8 mouse cellular contexts compared by ENCODE assay signal in genomic region chr11:72488753-72489271, GRCm38 (mm10). TPM values are rescaled to one million over a fixed set of nuclear protein-coding genes. Genes with fewer than 3 reads are reported as not detected.
DNase-seq lines count a peak whose midpoint lies in the region; ATAC-seq and TF ChIP-seq lines count a peak whose summit lies in the region.

No protein-coding gene starts in this region.

- peak overlapping the region; percentile 77 for H3K9ac ChIP-seq in hindbrain, embryonic 15.5 days
- peak overlapping the region; percentile 90 for H3K9ac ChIP-seq in midbrain, postnatal 0 days (replicated peaks; ENCODE audit: low read length, poor library complexity, severe bottlenecking)

- H3K4me2 ChIP-seq in hindbrain, embryonic 15.5 days, result peak overlapping the region; percentile 57
- H3K4me2 ChIP-seq in midbrain, postnatal 0 days (ENCODE audit: low read depth, low read length, poor library complexity, severe bottlenecking), result peak overlapping the region; percentile 78

- WGBS in forebrain, embryonic 10.5 days, result under 1% methylated on average over 38 of the region's 38 CpGs
- under 1% methylated on average over 38 of the region's 38 CpGs for WGBS in hindbrain, embryonic 15.5 days
- under 1% methylated on average over 38 of the region's 38 CpGs for WGBS in midbrain, postnatal 0 days

- H3K36me3 ChIP-seq in forebrain, embryonic 10.5 days (replicated peaks), result no peaks in the 10 kb centered on the region
- H3K36me3 ChIP-seq in hindbrain, embryonic 15.5 days, result no peaks in the 10 kb centered on the region
- H3K36me3 ChIP-seq in midbrain, postnatal 0 days (ENCODE audit: insufficient read depth, low read length), result no peaks in the 10 kb centered on the region

- H3K27me3 ChIP-seq in forebrain, embryonic 10.5 days (ENCODE audit: poor library complexity, severe bottlenecking), result peaks cover 67% of the 10 kb centered on the region
- no peaks in the 10 kb centered on the region for H3K27me3 ChIP-seq in hindbrain, embryonic 15.5 days
- H3K27me3 ChIP-seq in midbrain, postnatal 0 days (ENCODE audit: insufficient read depth, low read length), result no peaks in the 10 kb centered on the region; the same call in 1 of the 2 replicates

- no peaks in the 10 kb centered on the region for H3K9me3 ChIP-seq in forebrain, embryonic 10.5 days
- H3K9me3 ChIP-seq in hindbrain, embryonic 15.5 days, result no peaks in the 10 kb centered on the region
- no peaks in the 10 kb centered on the region for H3K9me3 ChIP-seq in midbrain, postnatal 0 days (ENCODE audit: low read length)

- peak overlapping the region; percentile 76 for H3K27ac ChIP-seq in forebrain, embryonic 10.5 days
- peak overlapping the region; percentile 89 for H3K27ac ChIP-seq in hindbrain, embryonic 15.5 days (replicated peaks)
- peak overlapping the region; percentile 80 for H3K27ac ChIP-seq in midbrain, postnatal 0 days (ENCODE audit: low read depth, low read length)

- intact Hi-C loops in left cerebral cortex, postnatal 4 days (cut with DNase I), result no loop called here

- peak; percentile 7 to 26 for DNase-seq in adrenal gland, adult 18-20 months (ENCODE audit: low spot score in 2 of 2)
- no peak for DNase-seq in adrenal gland, adult 8-10 months
- peak; percentile 83 for DNase-seq in ZHBTc4 (ENCODE audit: low read depth, low spot score)
- DNase-seq in forebrain, embryonic 10.5 days (ENCODE audit: extremely low spot score, low spot score), result peak; percentile 39
- peak; percentile 88 for DNase-seq in left cerebral cortex, postnatal 4 days
- peak; percentile 78 for DNase-seq in midbrain, postnatal 0 days (ENCODE audit: low spot score)
- peak; percentile 34 for DNase-seq in thymus, postnatal 4 days

- peaks cover 40% of the 10 kb centered on the region for H3K4me1 ChIP-seq in forebrain, embryonic 10.5 days
- peaks cover 50% of the 10 kb centered on the region for H3K4me1 ChIP-seq in hindbrain, embryonic 15.5 days (replicated peaks)
- peaks cover 17% of the 10 kb centered on the region; the same call in 1 of the 2 replicates for H3K4me1 ChIP-seq in midbrain, postnatal 0 days (ENCODE audit: insufficient read depth, low read length)

- peak overlapping the region; percentile 68 for H3K4me3 ChIP-seq in forebrain, embryonic 10.5 days
- H3K4me3 ChIP-seq in hindbrain, embryonic 15.5 days, result peak overlapping the region; percentile 86
- H3K4me3 ChIP-seq in midbrain, postnatal 0 days (ENCODE audit: low read depth, low read length), result peak overlapping the region; percentile 81

- peak; percentile 33 for TF ChIP-seq CTCF in midbrain, postnatal 0 days (IDR thresholded peaks at IDR 0.05)

- peak; percentile 77 for ATAC-seq in hindbrain, embryonic 15.5 days (ENCODE audit: low FRiP score, low read depth)
- ATAC-seq in midbrain, postnatal 0 days (ENCODE audit: low FRiP score), result peak; percentile 78

RNA-seq across cellular contexts. Expression of gene Spns2, which starts 0.9 kb away (rescaled TPM):
- 1 to 10 TPM; 2.7 to 3.7 TPM for total RNA-seq in adrenal gland, adult 18-20 months (2021)
- total RNA-seq in adrenal gland, adult 8-10 months (2022), result 1 to 10 TPM; 2.5 to 5.0 (median 4.0) TPM
- 2.0 and 3.0 TPM in 2 replicates for polyA plus RNA-seq in forebrain, embryonic 10.5 days (2016; fragmentation: Nextera tagmentation; extraction: Ambion mirVana)
- 9.7 and 11.4 TPM in 2 replicates for polyA plus RNA-seq in hindbrain, embryonic 15.5 days (2015; fragmentation: Nextera tagmentation; extraction: Ambion mirVana)
- 10 to 100 TPM; 36.5 to 37.0 TPM for total RNA-seq in left cerebral cortex, postnatal 4 days (2021)
- 46.2 and 56.8 TPM in 2 replicates for total RNA-seq in midbrain, postnatal 0 days (2014; rRNA removed)
- 7.7 TPM in 2 replicates for polyA plus RNA-seq in midbrain, postnatal 0 days (2015; fragmentation: Nextera tagmentation; extraction: Ambion mirVana)

RNA-seq across cellular contexts. Expression of gene Mybbp1a, which starts 47.7 kb away (rescaled TPM):
- total RNA-seq in adrenal gland, adult 18-20 months (2021), result 10 to 100 TPM; 75.1 to 86.3 TPM
- total RNA-seq in adrenal gland, adult 8-10 months (2022), result 10 to 100 TPM; 81.9 to 90.7 (median 84.3) TPM
- polyA plus RNA-seq in forebrain, embryonic 10.5 days (2016; fragmentation: Nextera tagmentation; extraction: Ambion mirVana), result 248 and 256 TPM in 2 replicates
- polyA plus RNA-seq in hindbrain, embryonic 15.5 days (2015; fragmentation: Nextera tagmentation; extraction: Ambion mirVana), result 62.1 and 65.9 TPM in 2 replicates
- total RNA-seq in left cerebral cortex, postnatal 4 days (2021), result 10 to 100 TPM; 68.3 to 77.3 TPM
- total RNA-seq in midbrain, postnatal 0 days (2014; rRNA removed), result 25.9 and 30.7 TPM in 2 replicates
- polyA plus RNA-seq in midbrain, postnatal 0 days (2015; fragmentation: Nextera tagmentation; extraction: Ambion mirVana), result 50.0 and 50.4 TPM in 2 replicates

RNA-seq across cellular contexts. Expression of gene Ggt6, which starts 53.5 kb away (rescaled TPM):
- 1 to 10 TPM in 1 of 2 experiments, under 1 TPM in 1; 0.80 to 3.4 TPM for total RNA-seq in adrenal gland, adult 18-20 months (2021)
- 1 to 10 TPM; 1.4 to 4.8 (median 3.4) TPM for total RNA-seq in adrenal gland, adult 8-10 months (2022)
- polyA plus RNA-seq in forebrain, embryonic 10.5 days (2016; fragmentation: Nextera tagmentation; extraction: Ambion mirVana), result not detected in 2 replicates
- not detected in 2 replicates for polyA plus RNA-seq in hindbrain, embryonic 15.5 days (2015; fragmentation: Nextera tagmentation; extraction: Ambion mirVana)
- not detected for total RNA-seq in left cerebral cortex, postnatal 4 days (2021)
- 1.4 TPM in 1 of 2 replicates, not detected in the other for total RNA-seq in midbrain, postnatal 0 days (2014; rRNA removed)
- not detected in 2 replicates for polyA plus RNA-seq in midbrain, postnatal 0 days (2015; fragmentation: Nextera tagmentation; extraction: Ambion mirVana)
